Mouse (Mus musculus) intestine, embryonic 16.5 days (tissue): Measurements from ENCODE around the gene Gm49369. TPM values are rescaled to one million over a fixed set of nuclear protein-coding genes. Genes with fewer than 3 reads are reported as not detected.
A peak's percentile ranks its signal among the peaks of the same experiment; 100 is the strongest.

Source experiments
- ATAC-seq: fragments of 200-750 bp; cut with Nextera tagmentation; 2 replicates; pipeline ENCODE4 v1.8.0; 2017; ENCODE audit warnings: moderate TSS enrichment, moderate library complexity
- H3K27ac ChIP-seq: fragments of 300-500 bp; sonication (generic); 2 replicates; pipeline ENCODE4 v1.5.1; 2014; ENCODE audit warnings: mild to moderate bottlenecking, low read length
- H3K27me3 ChIP-seq: fragments of 300-500 bp; sonication (generic); replicated peaks from 2 replicates; pipeline ENCODE4 v1.6.1; 2014; ENCODE audit warnings: low read length, control low read depth, mixed read lengths; ENCODE audit not compliant: control insufficient read depth, insufficient read depth
- H3K36me3 ChIP-seq: fragments of 300-500 bp; sonication (generic); 2 replicates; pipeline ENCODE4 v1.6.1; 2014; ENCODE audit warnings: low read length, control low read depth; ENCODE audit not compliant: control insufficient read depth, insufficient read depth
- H3K4me1 ChIP-seq: fragments of 300-500 bp; sonication (generic); 2 replicates; pipeline ENCODE4 v1.6.1; 2014; ENCODE audit warnings: low read length, control low read depth, mixed read lengths; ENCODE audit not compliant: control insufficient read depth, insufficient read depth
- H3K4me2 ChIP-seq: fragments of 300-500 bp; sonication (generic); 2 replicates; pipeline ENCODE4 v1.6.1; 2014; ENCODE audit warnings: low read depth, low read length, control low read depth
- H3K4me3 ChIP-seq: fragments of 300-500 bp; sonication (generic); 2 replicates; pipeline ENCODE4 v1.5.1; 2014; ENCODE audit warnings: mild to moderate bottlenecking, low read length
- H3K9ac ChIP-seq: fragments of 300-500 bp; sonication (generic); 2 replicates; pipeline ENCODE4 v1.6.1; 2014; ENCODE audit warnings: low read depth, low read length
- H3K9me3 ChIP-seq: fragments of 300-500 bp; sonication (generic); 2 replicates; pipeline ENCODE4 v1.6.1; 2016; ENCODE audit warnings: low read length, control low read depth; ENCODE audit not compliant: control insufficient read depth
- WGBS: fragments of 180-500 bp; shearing (Covaris S2); extraction: QIAGEN DNeasy Blood & Tissue Kit; methylation state at CpG from one replicate; pipeline ENCODE4 v1.1.7; 2014; 5-methylcytosine and 5-hydroxymethylcytosine counted together
- polyA plus RNA-seq: library from polyadenylated mRNA; unstranded; fragments of >200 nt; fragmentation: Nextera tagmentation; extraction: Ambion mirVana; gene quantifications from 2 replicates; pipeline ENCODE4 v1.2.1, GENCODE M21; 2015

Gene Gm49369
- polyA plus RNA-seq, result 0.43 and 2.3 TPM in 2 replicates

DNA sequence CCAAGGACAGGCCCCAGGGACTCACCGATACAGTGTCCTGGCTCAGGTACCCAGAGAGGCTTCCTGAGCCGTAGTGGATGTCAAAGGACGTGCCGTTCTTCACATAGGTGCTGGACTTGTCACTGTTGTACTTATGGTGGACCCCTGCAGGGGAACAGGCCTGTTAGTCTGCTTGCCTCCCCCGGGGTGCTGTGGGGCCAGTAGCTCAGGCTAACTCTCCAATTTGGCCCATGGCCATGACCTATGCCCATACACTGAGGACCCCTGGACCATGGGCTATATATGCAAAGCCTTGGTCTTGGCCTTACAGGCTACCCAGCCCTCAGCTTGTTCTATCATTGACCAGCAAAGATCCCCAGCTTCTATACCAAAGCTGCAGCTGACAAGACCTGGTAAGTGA is at the start of gene Gm49369:
Gm49369 (minus strand) TSS at position 101 of the 400 bp plus-strand sequence.
- Histone ChIP-seq H3K4me2 (no peak within 1 kb of the TSS), H3K27me3 (no peaks in the 10 kb centered on the region), H3K36me3 (peaks cover 50% of the 10 kb centered on the region), H3K9ac (no peak within 1 kb of the TSS), H3K9me3 (no peaks in the 10 kb centered on the region), H3K4me1 (peaks cover 19% of the 10 kb centered on the region), H3K4me3 (no peak within 1 kb of the TSS), H3K27ac (no peak within 1 kb of the TSS)
- WGBS, result 92% methylated on average over 5 of the region's 5 CpGs
- ATAC-seq, result no peak

DNA sequence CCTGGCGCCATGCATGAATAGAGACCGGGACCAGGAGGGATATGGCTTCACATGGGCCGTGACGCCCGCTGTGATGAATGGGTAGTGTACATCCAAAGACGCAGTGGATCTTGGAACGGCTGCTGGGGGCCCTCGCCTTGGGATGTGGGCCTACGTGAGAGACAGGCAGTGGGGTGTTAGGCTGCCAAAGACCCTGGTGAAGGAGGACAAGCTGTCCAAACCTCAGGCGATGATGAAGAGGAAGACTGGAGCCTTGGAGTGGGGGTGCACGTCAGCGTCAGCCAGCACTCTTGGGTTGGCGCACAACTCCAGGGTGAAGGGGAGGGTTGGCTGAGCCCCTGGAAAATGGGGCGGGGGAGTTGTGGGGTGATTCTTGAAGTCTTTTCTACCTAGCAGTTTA is 48.6 kb upstream of the Gm49369 start:
- H3K36me3 ChIP-seq, result no peaks in the 10 kb centered on the region
- WGBS, result 89% methylated on average over 14 of the region's 14 CpGs
- ATAC-seq, result no peak
- no peak overlapping the region for H3K9ac ChIP-seq
- no peaks in the 10 kb centered on the region for H3K9me3 ChIP-seq
- no peak overlapping the region for H3K27ac ChIP-seq
- no peak overlapping the region for H3K4me2 ChIP-seq
- H3K4me1 ChIP-seq, result peaks cover 29% of the 10 kb centered on the region
- no peak overlapping the region for H3K4me3 ChIP-seq
- H3K27me3 ChIP-seq, result no peaks in the 10 kb centered on the region

DNA sequence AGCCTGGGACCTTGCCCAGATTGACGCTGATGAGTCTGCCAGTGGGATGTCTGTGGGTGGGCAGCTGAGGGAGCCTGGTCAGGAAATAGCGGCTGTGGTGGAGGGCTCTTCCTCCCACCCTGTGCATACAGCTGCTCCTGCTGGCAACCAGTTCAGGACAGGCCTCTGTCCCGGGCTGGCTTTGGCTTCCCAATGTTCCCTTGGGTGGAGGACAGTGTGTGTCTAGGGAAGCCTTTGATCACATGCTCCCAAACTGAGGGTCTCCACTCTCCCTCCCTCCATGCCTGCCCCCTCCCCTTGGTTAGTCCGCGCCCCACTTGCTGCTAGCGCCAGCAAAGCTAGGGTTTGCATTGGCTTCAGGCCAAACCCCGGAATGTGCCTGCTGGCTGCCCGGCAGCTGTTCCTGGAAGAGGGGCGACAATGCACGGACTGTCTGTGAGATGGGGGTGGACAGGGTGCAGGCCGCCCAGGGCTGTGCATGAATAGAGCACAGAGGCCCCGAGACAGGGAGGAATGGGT is 47.8 kb upstream of the Gm49369 start:
- WGBS, result 43% methylated on average over 12 of the region's 12 CpGs
- Histone ChIP-seq H3K4me1 (peaks cover 29% of the 10 kb centered on the region), H3K27ac (peak overlapping the region; percentile 40; the same call in 1 of the 2 replicates), H3K9me3 (no peaks in the 10 kb centered on the region), H3K27me3 (no peaks in the 10 kb centered on the region), H3K9ac (peak overlapping the region; percentile 36; the same call in 1 of the 2 replicates), H3K4me3 (no peak overlapping the region), H3K4me2 (no peak overlapping the region), H3K36me3 (no peaks in the 10 kb centered on the region)
- no peak for ATAC-seq

DNA sequence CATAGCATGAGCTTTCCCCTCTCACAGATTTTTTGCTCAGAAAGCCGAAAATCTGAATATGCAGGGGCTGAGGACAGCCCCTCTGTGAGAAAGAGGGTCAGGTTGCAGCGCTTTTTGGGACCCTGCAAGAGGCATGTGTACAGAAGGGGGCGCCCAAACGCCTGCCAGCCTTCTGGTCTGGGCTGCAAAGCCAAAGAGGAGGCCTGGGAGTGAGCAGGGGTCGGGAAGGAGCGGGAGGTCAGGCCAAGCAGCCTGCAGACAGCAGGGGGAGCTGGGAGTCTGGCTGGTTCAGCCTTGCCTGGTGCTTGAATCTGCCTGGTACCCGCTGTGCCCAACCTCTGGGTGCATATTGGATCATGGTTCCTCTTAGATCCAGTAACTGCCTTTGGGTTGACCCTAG is 45.7 kb upstream of the Gm49369 start:
- no peaks in the 10 kb centered on the region for H3K9me3 ChIP-seq
- no peak overlapping the region for H3K27ac ChIP-seq
- ATAC-seq, result peak; percentile 26; the same call in 1 of the 2 replicates
- no peak overlapping the region for H3K9ac ChIP-seq
- 24% methylated on average over 7 of the region's 7 CpGs for WGBS
- no peak overlapping the region for H3K4me3 ChIP-seq
- H3K4me1 ChIP-seq, result peaks cover 13% of the 10 kb centered on the region
- no peaks in the 10 kb centered on the region for H3K36me3 ChIP-seq
- no peaks in the 10 kb centered on the region for H3K27me3 ChIP-seq
- no peak overlapping the region for H3K4me2 ChIP-seq

DNA sequence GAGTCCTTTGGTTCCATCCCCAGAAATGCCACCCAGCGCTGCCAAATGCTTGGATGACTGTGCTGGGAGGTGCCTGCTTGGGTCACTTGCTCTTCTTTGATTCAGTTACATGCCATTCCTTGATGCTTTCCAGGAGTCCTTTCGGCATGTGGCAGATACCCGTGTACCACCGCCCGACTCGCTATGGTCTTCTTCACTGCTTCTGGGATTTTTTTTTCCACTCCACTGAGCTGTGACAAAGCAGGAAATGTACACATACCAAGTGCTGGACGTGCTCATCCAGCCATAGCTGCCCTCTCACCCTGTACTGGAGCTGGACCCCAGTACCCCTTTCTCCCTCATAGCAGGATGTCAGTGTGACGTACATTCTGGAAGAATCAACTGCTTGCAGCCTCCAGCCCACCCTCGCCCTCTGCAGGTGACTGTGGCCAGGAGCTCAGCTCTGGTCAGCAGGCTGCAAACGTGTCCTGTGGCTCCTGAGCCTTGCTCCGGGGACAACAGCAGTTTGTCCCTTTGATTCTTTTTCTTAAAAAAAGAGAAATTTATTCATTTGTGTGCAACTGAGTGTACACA is 43.3 kb upstream of the Gm49369 start:
- H3K4me3 ChIP-seq, result no peak overlapping the region
- H3K27ac ChIP-seq, result no peak overlapping the region
- H3K27me3 ChIP-seq, result no peaks in the 10 kb centered on the region
- no peak overlapping the region for H3K9ac ChIP-seq
- H3K9me3 ChIP-seq, result no peaks in the 10 kb centered on the region
- H3K36me3 ChIP-seq, result no peaks in the 10 kb centered on the region
- WGBS, result 60% methylated on average over 11 of the region's 11 CpGs
- peaks cover 9% of the 10 kb centered on the region for H3K4me1 ChIP-seq
- ATAC-seq, result no peak
- H3K4me2 ChIP-seq, result no peak overlapping the region

DNA sequence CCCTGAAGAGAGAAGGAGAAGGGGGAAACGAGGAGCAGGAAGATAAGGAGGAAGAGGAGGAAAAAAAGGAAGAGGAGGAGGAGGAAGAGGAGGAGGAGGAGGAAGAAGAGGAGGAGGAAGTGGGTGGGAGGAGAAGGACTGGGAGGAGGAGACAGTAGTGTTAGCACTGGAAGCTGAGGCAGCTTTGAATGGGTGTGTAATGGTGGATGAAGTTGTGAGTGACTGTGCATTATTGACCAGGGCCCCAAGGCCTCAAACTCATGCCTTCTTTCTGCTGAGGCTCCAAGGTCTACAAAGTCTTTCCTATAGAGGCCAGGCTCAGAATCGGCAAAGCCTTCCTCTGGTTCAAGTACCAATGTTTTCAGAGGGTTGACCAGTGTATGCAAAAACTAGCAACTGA is 39.4 kb upstream of the Gm49369 start:
- H3K9me3 ChIP-seq, result no peaks in the 10 kb centered on the region
- no peak overlapping the region for H3K9ac ChIP-seq
- no peaks in the 10 kb centered on the region for H3K27me3 ChIP-seq
- H3K4me2 ChIP-seq, result no peak overlapping the region
- ATAC-seq, result no peak
- H3K4me1 ChIP-seq, result no peaks in the 10 kb centered on the region
- H3K27ac ChIP-seq, result no peak overlapping the region
- 67% methylated on average over 2 of the region's 2 CpGs for WGBS
- no peaks in the 10 kb centered on the region for H3K36me3 ChIP-seq
- no peak overlapping the region for H3K4me3 ChIP-seq

DNA sequence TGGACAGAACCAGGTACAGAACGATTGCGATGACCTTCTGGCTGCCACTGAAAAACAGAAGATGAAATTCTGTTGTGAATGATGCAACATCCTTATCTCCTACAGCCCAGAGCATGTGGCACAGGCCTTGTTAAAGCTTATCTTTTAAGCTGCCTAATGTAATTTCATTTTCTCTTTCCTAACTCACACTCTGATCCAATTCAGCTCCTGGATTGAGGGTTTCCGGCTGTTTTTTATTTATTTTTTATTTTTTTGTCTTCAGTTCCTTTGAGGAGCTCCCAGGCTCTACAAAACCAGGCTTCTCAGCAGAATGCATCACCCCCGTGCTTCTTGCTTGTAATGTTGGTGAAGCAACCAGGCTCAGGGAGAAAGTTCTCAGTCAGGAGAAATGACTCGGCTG is 37.4 kb upstream of the Gm49369 start:
- Histone ChIP-seq H3K9me3 (no peaks in the 10 kb centered on the region), H3K27ac (no peak overlapping the region), H3K27me3 (no peaks in the 10 kb centered on the region), H3K4me1 (no peaks in the 10 kb centered on the region), H3K4me3 (no peak overlapping the region), H3K9ac (no peak overlapping the region), H3K4me2 (no peak overlapping the region), H3K36me3 (no peaks in the 10 kb centered on the region)
- ATAC-seq, result no peak
- WGBS, result 69% methylated on average over 5 of the region's 5 CpGs

DNA sequence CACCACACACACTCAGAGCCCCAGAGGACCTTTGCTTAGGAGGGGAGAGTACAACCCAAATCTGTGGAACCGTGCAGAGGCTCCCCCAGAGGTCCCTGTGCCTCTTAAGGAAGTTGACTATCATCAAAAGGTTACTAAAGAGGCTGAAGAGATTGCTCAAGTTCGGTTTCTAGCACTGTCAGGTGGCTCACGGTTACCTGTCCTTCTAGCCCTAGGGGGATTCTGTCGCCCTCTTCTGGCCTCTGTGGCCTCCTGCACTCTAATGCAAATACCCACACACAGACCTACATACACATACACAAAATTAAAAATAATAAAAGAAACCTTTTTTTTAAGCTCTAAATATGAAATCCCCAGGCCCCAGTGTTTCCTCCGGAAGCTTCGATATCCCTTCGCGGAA is 36.2 kb upstream of the Gm49369 start:
- WGBS, result 92% methylated on average over 8 of the region's 8 CpGs
- Histone ChIP-seq H3K27me3 (no peaks in the 10 kb centered on the region), H3K4me2 (no peak overlapping the region), H3K9ac (no peak overlapping the region), H3K4me1 (no peaks in the 10 kb centered on the region), H3K4me3 (no peak overlapping the region), H3K36me3 (no peaks in the 10 kb centered on the region), H3K27ac (no peak overlapping the region), H3K9me3 (no peaks in the 10 kb centered on the region)
- ATAC-seq, result no peak

DNA sequence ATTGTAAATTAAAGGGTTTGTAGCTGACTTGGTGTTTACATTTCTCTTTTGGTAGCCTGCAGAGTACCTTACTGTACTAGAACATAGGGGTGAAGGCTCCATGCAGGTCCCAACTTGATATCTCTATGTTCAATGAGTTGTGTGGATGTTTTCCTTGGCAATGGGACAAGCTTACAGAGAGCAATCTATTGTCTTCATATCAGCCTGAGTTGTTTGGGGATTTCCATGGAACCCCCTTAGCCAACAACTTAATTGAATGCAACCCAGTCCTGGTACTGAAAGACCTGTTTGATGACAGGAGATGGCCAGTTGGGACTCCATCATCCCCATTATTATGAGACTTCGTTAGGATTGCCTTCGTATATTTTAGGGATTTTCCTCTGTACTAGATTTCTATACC is 35.6 kb upstream of the Gm49369 start:
- ATAC-seq, result no peak
- Histone ChIP-seq H3K4me1 (no peaks in the 10 kb centered on the region), H3K9ac (no peak overlapping the region), H3K36me3 (no peaks in the 10 kb centered on the region), H3K27me3 (no peaks in the 10 kb centered on the region), H3K9me3 (no peaks in the 10 kb centered on the region), H3K27ac (no peak overlapping the region), H3K4me2 (no peak overlapping the region), H3K4me3 (no peak overlapping the region)
- WGBS, result 95% methylated on average over 2 of the region's 2 CpGs

DNA sequence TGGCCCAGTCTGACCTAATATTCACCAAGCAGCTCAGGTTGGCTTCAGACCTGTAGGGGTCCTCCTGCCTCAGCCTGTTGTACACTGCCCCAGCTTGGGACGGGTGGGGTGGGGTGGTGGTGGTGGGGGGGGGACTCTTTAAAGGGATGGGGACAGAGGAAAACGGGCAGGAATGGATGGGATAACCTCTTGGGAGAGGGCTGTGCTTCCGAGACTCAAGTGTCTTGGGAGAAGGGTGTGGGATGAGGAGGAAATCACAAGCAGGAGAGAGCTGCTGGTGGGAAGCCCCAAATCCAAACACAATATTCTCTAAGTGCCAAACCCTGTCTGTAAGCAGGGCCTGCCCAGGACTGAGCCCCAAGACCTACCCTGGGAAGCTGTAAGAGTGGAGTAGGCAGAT is 33.8 kb upstream of the Gm49369 start:
- Histone ChIP-seq H3K4me1 (no peaks in the 10 kb centered on the region), H3K4me2 (no peak overlapping the region), H3K36me3 (no peaks in the 10 kb centered on the region), H3K4me3 (no peak overlapping the region), H3K9me3 (no peaks in the 10 kb centered on the region), H3K9ac (no peak overlapping the region), H3K27ac (no peak overlapping the region), H3K27me3 (no peaks in the 10 kb centered on the region)
- WGBS, result 62% methylated on average over 3 of the region's 3 CpGs
- no peak for ATAC-seq
